Mouse (Mus musculus): ENCODE data around the gene Pkd1l2.

- TF ChIP-seq CTCF (IDR thresholded peaks at IDR 0.05; ENCODE audit: borderline replicate concordance, insufficient read depth, low read depth, low read length) (no peak), POLR2A (IDR thresholded peaks at IDR 0.05; ENCODE audit: borderline replicate concordance, insufficient read depth, low read length) (no peak)
Measured at GRCm38 (mm10) chr8:117118409-117118808, 36.2 kb upstream of the Pkd1l2 start.

Measured in cerebellum, adult 2 months (tissue).